26 mouse cellular contexts compared by ENCODE assay signal in the genomic region with DNA sequence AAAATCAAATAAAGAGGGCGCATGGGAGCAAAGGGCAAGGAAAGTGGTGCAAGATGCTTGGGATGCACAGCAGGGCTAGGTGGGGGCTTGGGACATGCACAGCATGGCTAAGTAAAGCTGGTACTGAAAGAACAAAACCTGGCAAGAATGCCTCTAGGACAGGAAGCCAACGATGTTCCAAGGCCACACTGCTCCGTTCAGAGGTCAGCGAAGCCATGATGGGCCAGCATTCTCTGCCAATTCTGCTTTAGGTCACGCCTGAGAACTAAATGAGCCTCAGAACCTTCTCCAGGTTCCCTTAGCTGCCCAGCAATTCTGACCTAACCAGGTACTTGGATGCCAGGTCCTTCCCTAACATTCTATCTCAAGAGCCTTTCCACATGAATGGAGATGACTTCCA. TPM values are rescaled to one million over a fixed set of nuclear protein-coding genes. Genes with fewer than 3 reads are reported as not detected.
DNase-seq lines count a peak whose midpoint lies in the region; ATAC-seq and TF ChIP-seq lines count a peak whose summit lies in the region.
"Had no signal": no experiment of that assay in that cellular context is flagged by ENCODE, and none has a peak within 500 bp of the region (broad histone marks: within the 10 kb centered on the region; RNA-seq: fewer than 3 reads in every experiment).

No protein-coding gene starts in this region.

- 53% methylated on average over 5 of the region's 5 CpGs for WGBS in kidney, adult 2 months
- 65% methylated on average over 5 of the region's 5 CpGs for WGBS in kidney, embryonic 15.5 days

- H3K4me2 ChIP-seq in kidney, embryonic 15.5 days: no peak overlapping the region
- H3K4me2 ChIP-seq: forebrain, embryonic 13.5 days; heart, embryonic 11.5 days; hindbrain, embryonic 14.5 days; lung, embryonic 15.5 days had no signal

- H3K27me3 ChIP-seq in kidney, adult 2 months (replicated peaks; ENCODE audit: control insufficient read depth, insufficient read depth, low read length): no peaks in the 10 kb centered on the region
- no peaks in the 10 kb centered on the region for H3K27me3 ChIP-seq in kidney, embryonic 15.5 days
- H3K27me3 ChIP-seq: forebrain, embryonic 13.5 days; lung, embryonic 15.5 days had no signal

- no peak for ATAC-seq in kidney, embryonic 15.5 days (replicated peaks; ENCODE audit: low FRiP score)
- ATAC-seq: forebrain, embryonic 13.5 days; inflammation-experienced regulatory T-cells, adult 6 months; midbrain, embryonic 16.5 days had no signal

- no peak overlapping the region for H3K4me3 ChIP-seq in kidney, adult 2 months (ENCODE audit: insufficient read depth, low read depth, low read length)
- H3K4me3 ChIP-seq in kidney, embryonic 15.5 days (replicated peaks): no peak overlapping the region
- H3K4me3 ChIP-seq: forebrain, embryonic 13.5 days; lung, embryonic 15.5 days; midbrain, embryonic 10.5 days had no signal

- H3K36me3 ChIP-seq in kidney, adult 2 months (ENCODE audit: control insufficient read depth, insufficient read depth, low read length): no peaks in the 10 kb centered on the region
- H3K36me3 ChIP-seq in kidney, embryonic 15.5 days: no peaks in the 10 kb centered on the region
- H3K36me3 ChIP-seq: G1E; lung, embryonic 15.5 days; midbrain, embryonic 10.5 days had no signal

- TF ChIP-seq CTCF in kidney, adult 2 months (conservative IDR thresholded peaks at IDR 0.05; ENCODE audit: insufficient read depth, insufficient read length, low read depth, low read length): no peak

- no peak overlapping the region for H3K27ac ChIP-seq in kidney, adult 2 months (ENCODE audit: insufficient read depth, low read depth, low read length)
- no peak overlapping the region for H3K27ac ChIP-seq in kidney, embryonic 15.5 days
- H3K27ac ChIP-seq: forebrain, embryonic 13.5 days; hindbrain, embryonic 14.5 days; kidney, postnatal 0 days; lung, embryonic 15.5 days; midbrain, embryonic 10.5 days had no signal

- TF ChIP-seq POLR2A in kidney, adult 2 months (IDR thresholded peaks at IDR 0.05; ENCODE audit: low read depth, low read length): no peak

- H3K9ac ChIP-seq in kidney, embryonic 15.5 days: no peak overlapping the region
- H3K9ac ChIP-seq: forebrain, embryonic 13.5 days; hindbrain, embryonic 14.5 days; lung, embryonic 15.5 days had no signal

- no peaks in the 10 kb centered on the region for H3K4me1 ChIP-seq in kidney, adult 2 months (ENCODE audit: control insufficient read depth, insufficient read depth, low read length)
- H3K4me1 ChIP-seq in kidney, embryonic 15.5 days: no peaks in the 10 kb centered on the region
- H3K4me1 ChIP-seq: forebrain, embryonic 13.5 days; lung, embryonic 15.5 days had no signal

- no peaks in the 10 kb centered on the region for H3K9me3 ChIP-seq in kidney, embryonic 15.5 days (replicated peaks)
- H3K9me3 ChIP-seq: forebrain, embryonic 13.5 days; lung, embryonic 15.5 days; midbrain, embryonic 10.5 days had no signal

- peak; percentile 55 for DNase-seq in adrenal gland, adult 2 months
- DNase-seq in adrenal gland, postnatal 4 days (ENCODE audit: low spot score in 2 of 2): no peak
- peak; percentile 63 for DNase-seq in kidney, adult 2 months
- peak; percentile 69 for DNase-seq in adipocyte (ENCODE audit: low spot score)
- peak; percentile 15 for DNase-seq in adrenal gland, postnatal 25 days
- DNase-seq in right cerebral cortex, postnatal 36 days (ENCODE audit: low spot score in 2 of 2): no peak
- no peak for DNase-seq in embryo, embryonic 9.5 days (ENCODE audit: extremely low spot score)
- DNase-seq: cerebellum, adult 2 months; cerebellum, postnatal 25 days; gastrocnemius, postnatal 10 days; liver; thymus, adult 2 months; thymus, postnatal 36 days had no signal

RNA-seq across cellular contexts. Expression of a gene that starts 13.2 kb away (rescaled TPM):
- total RNA-seq in adrenal gland, adult 2 months (2021): 1 to 10 TPM; 5.6 to 9.4 TPM
- polyA plus RNA-seq in adrenal gland, adult 2 months (2012; rRNA removed): 0.54 and 1.1 TPM in 2 replicates
- 1 to 10 TPM; 3.9 to 6.8 TPM for total RNA-seq in adrenal gland, postnatal 4 days (2021)
- 1.5 and 1.6 TPM in 2 replicates for polyA plus RNA-seq in kidney, adult 2 months (2012; rRNA removed)
- polyA plus RNA-seq in kidney, embryonic 15.5 days (2015; fragmentation: Nextera tagmentation; extraction: Ambion mirVana): 0.08 and 0.10 TPM in 2 replicates
- 6.0 and 6.5 TPM in 2 replicates for total RNA-seq in adrenal gland, postnatal 25 days (2021)
- total RNA-seq: gastrocnemius, postnatal 10 days; megakaryocyte progenitor cell, adult 5-6 weeks; neutrophil, adult 5-6 weeks had no signal
- polyA plus RNA-seq: G1E; inflammation-experienced regulatory T-cells, adult 6 months; liver, embryonic 16.5 days; midbrain, embryonic 10.5 days had no signal

Comparison
In these comparisons a context has a peak if more than half of its experiments do, and no peak if none do; other contexts are left out.
1. DNase-seq: peak in adrenal gland, adult 2 months (single experiment), kidney, adult 2 months (single experiment), adipocyte (single experiment) and adrenal gland, postnatal 25 days (single experiment); none in adrenal gland, postnatal 4 days (0 of 2), right cerebral cortex, postnatal 36 days (0 of 2) and embryo, embryonic 9.5 days (single experiment).